Mouse (Mus musculus): ENCODE measurements around the gene Gabpa. TPM values are rescaled to one million over a fixed set of nuclear protein-coding genes. Genes with fewer than 3 reads are reported as not detected.
A peak's percentile ranks its signal among the peaks of the same experiment; 100 is the strongest.

Gene Gabpa
- total RNA-seq (2021): 10 to 100 TPM; 25.5 to 26.7 TPM
- long read RNA-seq, experiment 1, full-length matches to known transcripts: 10 of 14 reads
- long read RNA-seq, experiment 1, partial matches to known transcripts: 1 of 14 reads
- long read RNA-seq, experiment 1, other reads (novel, unspliced or antisense): 3 of 14 reads
- long read RNA-seq, experiment 2, full-length matches to known transcripts: 13 of 15 reads
- long read RNA-seq, experiment 2, partial matches to known transcripts: 0 of 15 reads
- long read RNA-seq, experiment 2, other reads (novel, unspliced or antisense): 2 of 15 reads

- peak; percentile 92 for DNase-seq
- intact Hi-C loops (cut with DNase I; ENCODE audit: low total_unique reads): no loop called here
These were observed at the start of gene Gabpa for GRCm38 (mm10) chr16:84834745-84835440. TSS of gene Gabpa (plus strand) at chr16:84834925.

- DNase-seq: no peak
- intact Hi-C loops (cut with DNase I; ENCODE audit: low total_unique reads): no loop called here
These were observed 49.8 kb upstream of the Gabpa start for GRCm38 (mm10) chr16:84784966-84785365.

- intact Hi-C loops (cut with DNase I; ENCODE audit: low total_unique reads): no loop called here
- no peak for DNase-seq
These were observed 44.0 kb upstream of the Gabpa start for GRCm38 (mm10) chr16:84790595-84791165.

GRCm38 (mm10) chr16:84793401-84793800 lies 41.3 kb upstream of the Gabpa start:
- intact Hi-C loops (cut with DNase I; ENCODE audit: low total_unique reads): no loop called here
- DNase-seq: no peak

GRCm38 (mm10) chr16:84795337-84795736 lies 39.4 kb upstream of the Gabpa start:
- intact Hi-C loops (cut with DNase I; ENCODE audit: low total_unique reads): no loop called here

GRCm38 (mm10) chr16:84796678-84797077 lies 38.0 kb upstream of the Gabpa start:
- no peak for DNase-seq
- intact Hi-C loops (cut with DNase I; ENCODE audit: low total_unique reads): no loop called here

More at GRCm38 (mm10) chr16:84795337-84795736, 39.4 kb upstream of the Gabpa start:
- no peak for DNase-seq

- no peak for DNase-seq
- intact Hi-C loops (cut with DNase I; ENCODE audit: low total_unique reads): no loop called here
These were observed 34.7 kb upstream of the Gabpa start for GRCm38 (mm10) chr16:84800038-84800437.

- peak; percentile 32 for DNase-seq
- intact Hi-C loops (cut with DNase I; ENCODE audit: low total_unique reads): no loop called here
These were observed 32.5 kb upstream of the Gabpa start for GRCm38 (mm10) chr16:84802217-84802616.

- DNase-seq: no peak
- intact Hi-C loops (cut with DNase I; ENCODE audit: low total_unique reads): no loop called here
These were observed 29.9 kb upstream of the Gabpa start for GRCm38 (mm10) chr16:84804866-84805265.

GRCm38 (mm10) chr16:84806175-84806574 lies 28.6 kb upstream of the Gabpa start:
- intact Hi-C loops (cut with DNase I; ENCODE audit: low total_unique reads): no loop called here
- DNase-seq: no peak

GRCm38 (mm10) chr16:84807874-84808273 lies 26.9 kb upstream of the Gabpa start:
- intact Hi-C loops (cut with DNase I; ENCODE audit: low total_unique reads): no loop called here
- DNase-seq: no peak

- intact Hi-C loops (cut with DNase I; ENCODE audit: low total_unique reads): no loop called here
- no peak for DNase-seq
These were observed 24.5 kb upstream of the Gabpa start for GRCm38 (mm10) chr16:84810254-84810653.

GRCm38 (mm10) chr16:84813852-84814251 lies 20.9 kb upstream of the Gabpa start:
- DNase-seq: no peak
- intact Hi-C loops (cut with DNase I; ENCODE audit: low total_unique reads): no loop called here

- intact Hi-C loops (cut with DNase I; ENCODE audit: low total_unique reads): no loop called here
- no peak for DNase-seq
These were observed 20.2 kb upstream of the Gabpa start for GRCm38 (mm10) chr16:84814511-84814910.

GRCm38 (mm10) chr16:84817423-84817822 lies 17.3 kb upstream of the Gabpa start:
- intact Hi-C loops (cut with DNase I; ENCODE audit: low total_unique reads): loop anchor here (5.0 kb wide), 2 partner anchors 40 to 80 kb away; partner anchors contain the start of gene Mrpl39
- no peak for DNase-seq

- DNase-seq: peak; percentile 36
- intact Hi-C loops (cut with DNase I; ENCODE audit: low total_unique reads): no loop called here
These were observed 9.7 kb upstream of the Gabpa start for GRCm38 (mm10) chr16:84825009-84825408.

GRCm38 (mm10) chr16:84831696-84832095 lies 3.0 kb upstream of the Gabpa start:
- intact Hi-C loops (cut with DNase I; ENCODE audit: low total_unique reads): no loop called here
- DNase-seq: no peak

GRCm38 (mm10) chr16:84832736-84833135 lies 2.0 kb upstream of the Gabpa start:
- intact Hi-C loops (cut with DNase I; ENCODE audit: low total_unique reads): no loop called here

GRCm38 (mm10) chr16:84834344-84834743 lies 381 bp upstream of the Gabpa start:
- DNase-seq: no peak
- intact Hi-C loops (cut with DNase I; ENCODE audit: low total_unique reads): no loop called here

More at GRCm38 (mm10) chr16:84832736-84833135, 2.0 kb upstream of the Gabpa start:
- DNase-seq: peak; percentile 25

- DNase-seq: peak; percentile 90
- intact Hi-C loops (cut with DNase I; ENCODE audit: low total_unique reads): no loop called here
These were observed 707 bp downstream of the Gabpa start, which contains the start of gene Atp5j for GRCm38 (mm10) chr16:84835441-84835822. TSS of gene Atp5j (minus strand) at chr16:84835625.
